Mouse (Mus musculus): ENCODE results near the gene Tfg. TPM values are rescaled to one million over a fixed set of nuclear protein-coding genes. Genes with fewer than 3 reads are reported as not detected.

Gene Tfg
- 154 and 169 TPM in 2 replicates for polyA plus RNA-seq (2016; fragmentation: Nextera tagmentation; extraction: Ambion mirVana)

- peaks cover under 1% of the 10 kb centered on the region; the same call in 1 of the 2 replicates for H3K36me3 ChIP-seq (replicated peaks)
- H3K27me3 ChIP-seq = no peaks in the 10 kb centered on the region
- under 1% methylated on average over 62 of the region's 62 CpGs for WGBS
- H3K27ac ChIP-seq = peak within 1 kb of the TSS; percentile 98
- H3K9ac ChIP-seq = peak within 1 kb of the TSS; percentile 88
- ATAC-seq (ENCODE audit: low FRiP score) = peak; percentile 97
- H3K4me1 ChIP-seq = peaks cover 12% of the 10 kb centered on the region
- peak within 1 kb of the TSS; percentile 83 for H3K4me3 ChIP-seq (replicated peaks)
- H3K4me2 ChIP-seq = peak within 1 kb of the TSS; percentile 66
- no peaks in the 10 kb centered on the region for H3K9me3 ChIP-seq
Measured at GRCm38 (mm10) chr16:56717224-56718200, at the start of gene Tfg. TSS of gene Tfg (minus strand) at chr16:56717450.

DNA sequence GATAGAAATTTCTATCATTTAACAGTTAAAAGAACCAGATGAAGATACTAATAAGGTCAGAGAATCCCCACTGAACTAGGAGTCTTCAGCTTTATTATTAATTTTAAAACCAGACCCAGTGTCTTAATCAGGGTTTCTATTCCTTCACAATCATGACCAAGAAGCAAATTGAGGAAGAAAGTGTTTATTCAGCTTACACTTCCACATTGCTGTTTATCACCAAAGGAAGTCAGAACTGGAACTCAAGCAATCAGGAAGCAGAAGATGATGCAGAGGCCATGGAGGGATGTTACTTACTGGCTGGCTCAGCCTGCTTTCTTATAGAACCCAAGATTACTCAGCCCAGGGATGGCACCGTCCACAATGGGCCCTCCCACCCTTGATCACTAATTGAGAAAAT, 11.8 kb upstream of the Tfg start:
- Histone ChIP-seq H3K27me3 (no peaks in the 10 kb centered on the region), H3K27ac (no peak overlapping the region), H3K4me3 (replicated peaks) (no peak overlapping the region), H3K9ac (no peak overlapping the region), H3K9me3 (no peaks in the 10 kb centered on the region), H3K4me1 (no peaks in the 10 kb centered on the region), H3K36me3 (replicated peaks) (no peaks in the 10 kb centered on the region), H3K4me2 (no peak overlapping the region)
- ATAC-seq (ENCODE audit: low FRiP score) = no peak
- WGBS = 33% methylated on average over 1 of the region's 1 CpGs

- H3K27me3 ChIP-seq = no peaks in the 10 kb centered on the region
- no peaks in the 10 kb centered on the region for H3K36me3 ChIP-seq (replicated peaks)
- H3K9ac ChIP-seq = no peak overlapping the region
- no peak for ATAC-seq (ENCODE audit: low FRiP score)
- 85% methylated on average over 10 of the region's 10 CpGs for WGBS
- H3K4me3 ChIP-seq (replicated peaks) = no peak overlapping the region
- H3K4me1 ChIP-seq = no peaks in the 10 kb centered on the region
- H3K9me3 ChIP-seq = no peaks in the 10 kb centered on the region
- no peak overlapping the region for H3K27ac ChIP-seq
- H3K4me2 ChIP-seq = no peak overlapping the region
Measured at GRCm38 (mm10) chr16:56724927-56725326, 7.7 kb upstream of the Tfg start.

GRCm38 (mm10) chr16:56722357-56722756, 5.1 kb upstream of the Tfg start:
- Histone ChIP-seq H3K9ac (no peak overlapping the region), H3K4me2 (no peak overlapping the region), H3K27me3 (no peaks in the 10 kb centered on the region), H3K4me1 (no peaks in the 10 kb centered on the region), H3K9me3 (no peaks in the 10 kb centered on the region), H3K27ac (no peak overlapping the region), H3K4me3 (replicated peaks) (no peak overlapping the region), H3K36me3 (replicated peaks) (no peaks in the 10 kb centered on the region)
- 80% methylated on average over 4 of the region's 4 CpGs for WGBS
- no peak for ATAC-seq (ENCODE audit: low FRiP score)

DNA sequence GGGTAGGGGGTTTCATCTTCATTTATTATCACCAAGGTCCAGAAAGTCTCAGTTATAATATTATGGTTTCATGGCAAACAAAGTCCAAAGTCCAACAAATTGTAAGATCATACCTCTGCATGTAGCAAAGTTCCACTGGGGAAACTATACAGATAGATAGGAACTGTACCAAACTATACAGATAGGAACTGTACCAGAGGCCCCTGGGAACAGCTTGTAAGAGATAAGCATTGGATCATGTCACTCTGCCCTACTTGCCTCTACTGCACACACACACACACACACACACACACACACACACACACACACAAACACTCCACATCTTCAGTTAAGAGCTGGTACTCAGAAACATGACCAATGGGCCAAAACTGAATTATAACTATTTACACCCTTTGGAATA, 1.8 kb upstream of the Tfg start:
- H3K27ac ChIP-seq = no peak overlapping the region
- no peaks in the 10 kb centered on the region for H3K9me3 ChIP-seq
- ATAC-seq (ENCODE audit: low FRiP score) = no peak
- no peaks in the 10 kb centered on the region for H3K27me3 ChIP-seq
- no peak overlapping the region for H3K4me3 ChIP-seq (replicated peaks)
- no peak overlapping the region for H3K9ac ChIP-seq
- H3K4me1 ChIP-seq = peaks cover 12% of the 10 kb centered on the region
- no peak overlapping the region for H3K4me2 ChIP-seq
- no peaks in the 10 kb centered on the region for H3K36me3 ChIP-seq (replicated peaks)

DNA sequence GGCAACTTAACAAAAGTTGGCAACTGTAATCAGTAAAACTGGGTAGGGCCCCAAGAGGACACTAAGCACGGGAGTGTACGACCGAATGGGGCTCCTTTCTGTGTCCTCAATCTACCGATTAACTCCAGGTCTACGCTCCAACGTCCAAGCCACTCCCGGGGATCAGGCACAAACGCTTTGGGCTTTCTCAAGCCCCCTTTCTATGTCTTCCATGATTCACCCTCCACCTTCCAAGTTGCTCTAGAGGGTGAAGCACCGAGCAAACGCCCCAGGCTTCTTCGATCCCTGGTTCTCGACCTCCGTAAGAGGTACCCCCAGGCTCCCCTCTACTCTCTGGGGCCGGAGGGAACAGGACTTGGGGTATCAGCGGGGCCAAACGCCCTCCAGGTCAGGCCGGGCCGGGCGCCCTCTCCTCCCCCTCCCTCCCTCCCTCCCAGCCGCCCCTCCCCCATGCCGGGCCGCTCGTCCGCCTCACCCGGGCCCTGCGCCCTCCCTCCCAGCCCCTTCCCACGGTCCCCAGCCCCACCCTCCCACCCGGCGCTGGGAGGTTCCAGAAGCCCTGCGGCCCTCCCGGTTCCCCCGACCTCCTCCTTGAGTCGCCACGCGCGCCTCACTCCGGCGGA, 582 bp downstream of the Tfg start:
- ATAC-seq (ENCODE audit: low FRiP score) = peak; percentile 81

DNA sequence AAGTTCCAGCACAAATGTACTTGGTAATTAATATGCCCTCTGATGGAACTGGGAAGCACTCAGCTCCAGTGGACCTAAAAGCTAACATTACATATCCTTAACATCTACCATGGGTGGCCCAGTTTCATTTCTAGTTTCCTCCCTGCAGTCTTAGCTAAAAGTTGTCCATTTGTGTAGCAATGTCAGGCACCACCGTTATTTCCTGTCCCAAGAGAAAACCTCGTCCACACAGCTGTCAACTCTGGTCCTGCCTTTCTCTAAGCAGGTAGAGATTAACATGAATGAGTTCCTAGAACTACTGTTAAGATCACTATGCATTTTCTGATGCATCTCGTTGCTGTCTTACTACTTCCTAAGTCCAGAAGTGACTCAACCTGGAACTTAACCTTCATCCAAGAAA, 1.6 kb downstream of the Tfg start:
- Histone ChIP-seq H3K9me3 (no peaks in the 10 kb centered on the region), H3K9ac (no peak overlapping the region), H3K4me2 (peak overlapping the region; percentile 66), H3K4me1 (peaks cover 12% of the 10 kb centered on the region), H3K27ac (no peak overlapping the region), H3K27me3 (no peaks in the 10 kb centered on the region), H3K36me3 (replicated peaks) (peaks cover 20% of the 10 kb centered on the region), H3K4me3 (replicated peaks) (peak overlapping the region; percentile 83)
- 84% methylated on average over 3 of the region's 3 CpGs for WGBS
- no peak for ATAC-seq (ENCODE audit: low FRiP score)

More for the DNA sequence above, 582 bp downstream of the Tfg start:
- peak overlapping the region; percentile 83 for H3K4me3 ChIP-seq (replicated peaks)
- H3K9ac ChIP-seq = peak overlapping the region; percentile 88
- H3K27me3 ChIP-seq = no peaks in the 10 kb centered on the region
- peaks cover 9% of the 10 kb centered on the region for H3K36me3 ChIP-seq (replicated peaks)
- peaks cover 12% of the 10 kb centered on the region for H3K4me1 ChIP-seq
- 0% methylated on average over 18 of the region's 38 CpGs for WGBS
- H3K27ac ChIP-seq = peak overlapping the region; percentile 98
- peak overlapping the region; percentile 66 for H3K4me2 ChIP-seq
- no peaks in the 10 kb centered on the region for H3K9me3 ChIP-seq

DNA sequence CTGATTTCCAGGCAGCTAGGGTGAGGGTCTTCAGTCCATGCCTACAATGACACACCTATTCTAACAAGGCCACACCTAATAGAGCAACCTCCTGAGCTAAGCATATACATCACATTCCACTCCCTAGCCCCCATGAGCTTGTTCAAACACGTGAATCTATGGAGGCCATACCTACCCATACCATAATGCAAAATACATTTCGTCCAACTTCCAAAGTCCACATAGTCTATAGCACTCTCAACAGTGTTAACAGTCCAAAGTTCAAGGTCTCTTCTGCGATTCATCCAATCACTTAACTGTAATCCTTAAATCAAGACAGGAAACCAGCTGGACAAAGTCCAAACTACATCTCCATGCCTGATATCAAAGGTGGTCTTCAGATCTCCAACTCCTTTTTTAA, 7.2 kb downstream of the Tfg start:
- no peak for ATAC-seq (ENCODE audit: low FRiP score)
- H3K27ac ChIP-seq = no peak overlapping the region
- no peak overlapping the region for H3K4me3 ChIP-seq (replicated peaks)
- H3K36me3 ChIP-seq (replicated peaks) = peaks cover 55% of the 10 kb centered on the region
- H3K9ac ChIP-seq = no peak overlapping the region
- no peaks in the 10 kb centered on the region for H3K9me3 ChIP-seq
- 91% methylated on average over 3 of the region's 3 CpGs for WGBS
- no peaks in the 10 kb centered on the region for H3K27me3 ChIP-seq
- no peak overlapping the region for H3K4me2 ChIP-seq
- H3K4me1 ChIP-seq = no peaks in the 10 kb centered on the region

DNA sequence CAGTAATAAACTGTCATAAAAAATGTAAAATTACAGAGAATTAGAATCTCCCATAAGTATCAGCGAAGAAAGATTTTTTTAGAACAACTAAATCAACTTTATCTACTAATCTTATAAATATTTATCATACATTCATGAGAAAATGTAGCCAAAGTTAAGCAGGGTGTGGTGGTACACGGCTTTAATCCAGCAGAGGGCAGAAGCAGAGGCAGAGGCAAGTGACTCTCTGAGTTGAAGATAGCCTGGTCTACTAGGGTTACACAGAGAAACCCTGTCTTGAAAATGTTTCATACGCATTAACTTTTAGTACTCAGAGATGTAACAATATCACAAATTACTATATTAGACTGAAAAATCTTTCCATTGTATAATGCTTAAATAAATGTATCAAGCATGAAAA, 11.5 kb downstream of the Tfg start:
- ATAC-seq (ENCODE audit: low FRiP score) = no peak
- Histone ChIP-seq H3K4me1 (no peaks in the 10 kb centered on the region), H3K9ac (no peak overlapping the region), H3K36me3 (replicated peaks) (peaks cover 57% of the 10 kb centered on the region), H3K4me3 (replicated peaks) (no peak overlapping the region), H3K9me3 (no peaks in the 10 kb centered on the region), H3K27ac (no peak overlapping the region), H3K27me3 (no peaks in the 10 kb centered on the region), H3K4me2 (no peak overlapping the region)
- WGBS = 87% methylated on average over 3 of the region's 3 CpGs

- Histone ChIP-seq H3K4me2 (no peak overlapping the region), H3K9ac (no peak overlapping the region), H3K36me3 (replicated peaks) (peaks cover 46% of the 10 kb centered on the region), H3K4me1 (no peaks in the 10 kb centered on the region), H3K9me3 (no peaks in the 10 kb centered on the region), H3K27ac (no peak overlapping the region), H3K27me3 (no peaks in the 10 kb centered on the region), H3K4me3 (replicated peaks) (no peak overlapping the region)
- 91% methylated on average over 3 of the region's 3 CpGs for WGBS
- no peak for ATAC-seq (ENCODE audit: low FRiP score)
Measured at GRCm38 (mm10) chr16:56700898-56701297, 16.4 kb downstream of the Tfg start.

- H3K27ac ChIP-seq = no peak overlapping the region
- no peaks in the 10 kb centered on the region for H3K4me1 ChIP-seq
- no peak overlapping the region for H3K9ac ChIP-seq
- H3K27me3 ChIP-seq = no peaks in the 10 kb centered on the region
- no peaks in the 10 kb centered on the region for H3K9me3 ChIP-seq
- no peak overlapping the region for H3K4me3 ChIP-seq (replicated peaks)
- no peak for ATAC-seq (ENCODE audit: low FRiP score)
- 82% methylated on average over 2 of the region's 2 CpGs for WGBS
- no peak overlapping the region for H3K4me2 ChIP-seq
- peaks cover 34% of the 10 kb centered on the region for H3K36me3 ChIP-seq (replicated peaks)
Measured at GRCm38 (mm10) chr16:56696448-56696847, 20.8 kb downstream of the Tfg start.

DNA sequence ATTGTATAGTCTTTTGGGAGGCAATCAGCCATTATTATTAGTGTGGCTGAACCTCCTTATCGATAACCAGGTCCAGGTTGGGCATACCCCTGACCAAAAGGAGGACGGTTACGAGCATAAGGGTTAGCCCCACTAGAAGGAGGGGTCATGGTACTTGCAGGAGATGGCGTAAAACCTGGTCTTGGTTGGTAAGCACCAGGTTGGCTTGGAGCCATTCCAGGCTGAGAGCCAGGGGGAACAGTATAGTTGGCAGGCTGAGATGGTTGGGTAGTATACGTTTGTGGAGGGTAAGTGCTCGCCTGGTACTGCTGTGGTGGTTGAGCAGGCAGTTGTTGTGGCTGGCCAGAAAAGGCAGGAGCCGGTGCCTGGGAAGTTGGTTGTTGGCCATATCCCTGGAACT, 26.5 kb downstream of the Tfg start:
- 94% methylated on average over 7 of the region's 7 CpGs for WGBS
- Histone ChIP-seq H3K4me2 (no peak overlapping the region), H3K4me3 (replicated peaks) (no peak overlapping the region), H3K36me3 (replicated peaks) (peaks cover 35% of the 10 kb centered on the region), H3K9me3 (no peaks in the 10 kb centered on the region), H3K27ac (no peak overlapping the region), H3K27me3 (no peaks in the 10 kb centered on the region), H3K9ac (no peak overlapping the region), H3K4me1 (no peaks in the 10 kb centered on the region)
- ATAC-seq (ENCODE audit: low FRiP score) = no peak

All from forebrain, embryonic 12.5 days (tissue).